Comparison of ENCODE assay signal across 8 mouse cellular contexts in the genomic region with DNA sequence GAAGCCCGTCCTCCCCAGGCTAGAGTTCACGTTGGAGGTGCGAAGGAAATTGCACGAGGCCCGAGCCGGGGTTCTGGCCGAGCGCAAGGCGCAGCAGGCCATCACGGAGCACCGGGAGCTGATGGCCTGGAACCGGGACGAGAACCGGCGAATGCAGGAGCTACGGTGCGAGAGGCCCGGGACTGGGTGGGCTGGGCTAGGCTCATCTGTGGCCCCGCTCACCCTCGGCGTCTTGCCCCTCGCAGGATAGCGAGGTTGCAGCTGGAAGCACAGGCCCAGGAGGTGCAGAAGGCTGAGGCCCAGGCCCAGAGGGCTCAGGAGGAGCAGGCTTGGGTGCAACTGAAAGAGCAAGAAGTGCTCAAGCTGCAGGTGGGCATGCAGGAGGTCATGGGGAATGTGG. TPM values are rescaled to one million over a fixed set of nuclear protein-coding genes. Genes with fewer than 3 reads are reported as not detected.
DNase-seq lines count a peak whose midpoint lies in the region; ATAC-seq and TF ChIP-seq lines count a peak whose summit lies in the region.

No protein-coding gene starts in this region.

- peaks cover 6 to 14% of the 10 kb centered on the region in 2 experiments for H3K4me1 ChIP-seq in heart, embryonic 14.5 days (ENCODE audit: control insufficient read depth in 2 of 2, insufficient read depth in 2 of 2, low read length in 2 of 2)
- H3K4me1 ChIP-seq in thymus, adult 2 months (replicated peaks; ENCODE audit: control insufficient read depth, insufficient read depth, low read length), result peaks cover 13% of the 10 kb centered on the region
- peaks cover 28% of the 10 kb centered on the region for H3K4me1 ChIP-seq in hindbrain, embryonic 13.5 days (replicated peaks)
- H3K4me1 ChIP-seq in midbrain, embryonic 12.5 days, result peaks cover 17% of the 10 kb centered on the region

- ATAC-seq in heart, embryonic 14.5 days (ENCODE audit: insufficient number of reproducible peaks, insufficient read depth, low FRiP score, low read depth), result no peak; the same call in 1 of the 2 replicates
- ATAC-seq in hindbrain, embryonic 13.5 days (ENCODE audit: low FRiP score), result no peak; the same call in 1 of the 2 replicates
- peak; percentile 5; the same call in 1 of the 2 replicates for ATAC-seq in midbrain, embryonic 12.5 days (ENCODE audit: low FRiP score, low read depth)

- H3K27me3 ChIP-seq in heart, embryonic 14.5 days (ENCODE audit: control insufficient read depth, insufficient read depth, low read length), result no peaks in the 10 kb centered on the region
- no peaks in the 10 kb centered on the region for H3K27me3 ChIP-seq in thymus, adult 2 months (ENCODE audit: control insufficient read depth, insufficient read depth, low read length)
- H3K27me3 ChIP-seq in hindbrain, embryonic 13.5 days, result no peaks in the 10 kb centered on the region
- no peaks in the 10 kb centered on the region for H3K27me3 ChIP-seq in midbrain, embryonic 12.5 days

- H3K9ac ChIP-seq in heart, embryonic 14.5 days (ENCODE audit: low read length), result peak overlapping the region; percentile 93
- peak overlapping the region; percentile 95 for H3K9ac ChIP-seq in hindbrain, embryonic 13.5 days
- H3K9ac ChIP-seq in midbrain, embryonic 12.5 days (replicated peaks), result peak overlapping the region; percentile 92

- WGBS in heart, embryonic 14.5 days, result 0% methylated on average over 23 of the region's 23 CpGs
- WGBS in thymus, adult 2 months, result 2% methylated on average over 23 of the region's 23 CpGs
- 2% methylated on average over 22 of the region's 23 CpGs for WGBS in hindbrain, embryonic 13.5 days
- WGBS in midbrain, embryonic 12.5 days, result 0% methylated on average over 11 of the region's 23 CpGs

- peaks cover 22% of the 10 kb centered on the region for H3K36me3 ChIP-seq in heart, embryonic 14.5 days (ENCODE audit: control insufficient read depth, insufficient read depth, low read length)
- H3K36me3 ChIP-seq in thymus, adult 2 months (ENCODE audit: control insufficient read depth, insufficient read depth, low read length), result peaks cover 4% of the 10 kb centered on the region; the same call in 1 of the 2 replicates
- H3K36me3 ChIP-seq in hindbrain, embryonic 13.5 days, result peaks cover 25% of the 10 kb centered on the region
- H3K36me3 ChIP-seq in midbrain, embryonic 12.5 days, result peaks cover 19% of the 10 kb centered on the region

- no peak for DNase-seq in heart, postnatal 25 days (ENCODE audit: low spot score)
- DNase-seq in thymus, adult 2 months, result no peak
- DNase-seq in thymus, postnatal 14 days, result no peak
- no peak for DNase-seq in urinary bladder, postnatal 4 days (ENCODE audit: low spot score in 2 of 2)
- DNase-seq in gastrocnemius, postnatal 36 days, result no peak

- no peak for TF ChIP-seq POLR2A in thymus, adult 2 months (IDR thresholded peaks at IDR 0.05; ENCODE audit: control insufficient read depth, extremely low read depth, insufficient read depth, low read length, poor library complexity)

- intact Hi-C loops in heart, postnatal 25 days (cut with DNase I), result loop anchor here (5.0 kb wide), 1 partner anchor 33 kb away; no protein-coding TSS in a partner anchor
- intact Hi-C loops in gastrocnemius, postnatal 36 days (cut with DNase I), result loop anchor here (5.0 kb wide), 1 partner anchor 33 kb away; no protein-coding TSS in a partner anchor

- H3K4me2 ChIP-seq in heart, embryonic 14.5 days (ENCODE audit: low read length), result peak overlapping the region; percentile 90
- peak overlapping the region; percentile 85 for H3K4me2 ChIP-seq in hindbrain, embryonic 13.5 days
- H3K4me2 ChIP-seq in midbrain, embryonic 12.5 days (replicated peaks), result peak overlapping the region; percentile 75

- H3K27ac ChIP-seq in heart, embryonic 14.5 days (replicated peaks in 1 of 2; ENCODE audit: control insufficient read depth in 1 of 2, insufficient read depth in 1 of 2, low read depth in 2 of 2, low read length in 2 of 2), result peak overlapping the region in 1 of 2 experiments; percentile 77; a peak in 3 of 4 replicates
- no peak overlapping the region for H3K27ac ChIP-seq in thymus, adult 2 months (ENCODE audit: control insufficient read depth, insufficient read depth, low read length)
- H3K27ac ChIP-seq in hindbrain, embryonic 13.5 days, result peak overlapping the region; percentile 66; the same call in 1 of the 2 replicates
- H3K27ac ChIP-seq in midbrain, embryonic 12.5 days (replicated peaks), result 0 out of 2 replicates have a peak overlapping the region, but pooled peaks have one; percentile 20

- TF ChIP-seq CTCF in thymus, adult 2 months (IDR thresholded peaks at IDR 0.05; ENCODE audit: borderline replicate concordance, control insufficient read depth, extremely low read depth, insufficient read depth, low read length, poor library complexity), result no peak

- peak overlapping the region; percentile 71 to 79 for H3K4me3 ChIP-seq in heart, embryonic 14.5 days (ENCODE audit: control insufficient read depth in 1 of 2, insufficient read depth in 1 of 2, low read depth in 1 of 2, low read length in 2 of 2)
- peak overlapping the region; percentile 84 for H3K4me3 ChIP-seq in thymus, adult 2 months (ENCODE audit: control insufficient read depth, insufficient read depth, low read length)
- peak overlapping the region; percentile 96 for H3K4me3 ChIP-seq in hindbrain, embryonic 13.5 days
- peak overlapping the region; percentile 79 for H3K4me3 ChIP-seq in midbrain, embryonic 12.5 days

- H3K9me3 ChIP-seq in heart, embryonic 14.5 days (ENCODE audit: control insufficient read depth, low read length), result no peaks in the 10 kb centered on the region
- H3K9me3 ChIP-seq in hindbrain, embryonic 13.5 days, result no peaks in the 10 kb centered on the region
- no peaks in the 10 kb centered on the region for H3K9me3 ChIP-seq in midbrain, embryonic 12.5 days

RNA-seq across cellular contexts. Expression of gene Mrps26, which starts 0.5 kb away (rescaled TPM):
- 72.4 and 75.3 TPM in 2 replicates for polyA plus RNA-seq in heart, embryonic 14.5 days (2014; fragmentation: Nextera tagmentation; extraction: Ambion mirVana)
- 10 to 100 TPM; 73.0 to 73.7 TPM for total RNA-seq in heart, postnatal 25 days (2021)
- 112 and 117 TPM in 2 replicates for polyA plus RNA-seq in thymus, adult 2 months (2012; rRNA removed)
- polyA plus RNA-seq in hindbrain, embryonic 13.5 days (2015; fragmentation: Nextera tagmentation; extraction: Ambion mirVana), result 83.9 and 88.8 TPM in 2 replicates
- 66.2 and 74.0 TPM in 2 replicates for polyA plus RNA-seq in midbrain, embryonic 12.5 days (2016; fragmentation: Nextera tagmentation; extraction: Ambion mirVana)
- 10 to 100 TPM; 38.6 to 47.7 TPM for total RNA-seq in gastrocnemius, postnatal 36 days (2021)

RNA-seq across cellular contexts. Expression of gene Oxt, which starts 11.9 kb away (rescaled TPM):
- not detected in 2 replicates for polyA plus RNA-seq in heart, embryonic 14.5 days (2014; fragmentation: Nextera tagmentation; extraction: Ambion mirVana)
- total RNA-seq in heart, postnatal 25 days (2021), result not detected
- 2.3 and 3.9 TPM in 2 replicates for polyA plus RNA-seq in thymus, adult 2 months (2012; rRNA removed)
- not detected in 2 replicates for polyA plus RNA-seq in hindbrain, embryonic 13.5 days (2015; fragmentation: Nextera tagmentation; extraction: Ambion mirVana)
- polyA plus RNA-seq in midbrain, embryonic 12.5 days (2016; fragmentation: Nextera tagmentation; extraction: Ambion mirVana), result not detected in 2 replicates
- total RNA-seq in gastrocnemius, postnatal 36 days (2021), result not detected

RNA-seq across cellular contexts. Expression of gene Avp, which starts 18.3 kb away (rescaled TPM):
- polyA plus RNA-seq in heart, embryonic 14.5 days (2014; fragmentation: Nextera tagmentation; extraction: Ambion mirVana), result not detected in 2 replicates
- 1 to 10 TPM; 2.1 to 2.7 TPM for total RNA-seq in heart, postnatal 25 days (2021)
- 1.9 and 2.9 TPM in 2 replicates for polyA plus RNA-seq in thymus, adult 2 months (2012; rRNA removed)
- not detected in 2 replicates for polyA plus RNA-seq in hindbrain, embryonic 13.5 days (2015; fragmentation: Nextera tagmentation; extraction: Ambion mirVana)
- polyA plus RNA-seq in midbrain, embryonic 12.5 days (2016; fragmentation: Nextera tagmentation; extraction: Ambion mirVana), result not detected in 2 replicates
- total RNA-seq in gastrocnemius, postnatal 36 days (2021), result not detected
